Mouse (Mus musculus) left cerebral cortex, adult 9 months (tissue): ENCODE data around the gene Etv3.
"Not testable (repeated sequence)": the region's sequence is repeated elsewhere in the genome, so short reads cannot be mapped to it uniquely, and the experiment has no call there.

Source experiments
- DNase-seq, 2 experiments: peaks; one replicate each; pipeline ENCODE4 v3.0.0; 2022; ENCODE audit warnings: low spot score in 2 of 2

The Etv3 gene

DNA sequence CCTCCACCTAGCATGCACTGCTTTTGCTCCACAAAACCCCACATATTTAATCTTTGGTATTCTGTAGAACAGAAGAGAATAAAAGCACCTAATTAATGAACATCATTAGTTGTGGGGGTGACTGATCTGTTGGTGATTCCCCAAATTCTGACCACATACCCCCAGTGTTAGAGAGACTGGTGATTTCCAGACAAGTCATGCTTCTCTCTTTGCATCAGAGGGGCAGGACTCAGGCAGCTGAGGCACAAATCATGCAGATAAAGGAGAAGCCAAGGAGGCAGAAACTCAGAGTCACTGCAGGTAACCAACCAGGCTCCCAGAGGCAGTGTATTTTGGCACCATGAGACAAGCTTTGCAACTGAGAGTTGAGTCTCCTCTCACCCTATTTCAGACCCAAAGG lies 6.8 kb upstream of the Etv3 start:
- DNase-seq = no peak

DNA sequence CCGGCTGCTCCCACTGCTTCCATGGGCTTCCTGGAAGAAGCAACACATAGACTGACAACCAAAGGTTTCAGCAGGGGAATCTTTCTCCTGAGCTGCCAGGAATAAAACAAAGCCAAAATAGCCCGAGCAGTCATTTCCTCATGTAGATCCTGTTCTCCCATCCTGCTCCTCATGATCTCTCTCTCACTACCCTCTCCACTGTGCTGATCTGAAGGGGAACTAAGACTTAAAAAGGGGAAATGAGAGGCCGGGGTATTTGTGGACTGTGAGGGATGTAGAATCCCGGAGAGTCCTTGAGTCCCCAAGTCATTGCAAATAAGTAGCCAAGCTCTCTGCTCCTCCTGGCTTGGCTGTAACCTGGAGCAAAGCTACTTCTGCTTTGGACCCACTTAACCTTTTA lies 4.1 kb upstream of the Etv3 start:
- DNase-seq = no peak

DNA sequence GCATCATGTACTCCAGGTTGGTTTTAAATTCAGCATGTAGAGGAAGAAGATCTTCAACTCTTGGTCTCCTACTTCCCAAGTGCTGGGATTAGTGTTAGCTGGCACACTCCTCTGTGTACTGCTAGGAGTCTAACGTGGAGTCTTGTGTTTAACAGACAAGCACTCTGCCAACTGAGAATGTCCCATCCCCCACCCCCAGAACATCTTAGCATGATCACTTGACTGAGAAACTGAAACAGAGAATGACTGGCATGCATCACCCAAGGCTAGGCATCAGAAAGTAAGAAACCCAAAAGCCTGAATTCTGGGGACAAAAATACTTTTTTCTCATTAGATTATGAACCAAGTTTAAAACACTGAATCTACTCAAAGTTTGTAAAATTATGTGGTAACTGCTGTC lies 3.4 kb upstream of the Etv3 start:
- no peak for DNase-seq

DNA sequence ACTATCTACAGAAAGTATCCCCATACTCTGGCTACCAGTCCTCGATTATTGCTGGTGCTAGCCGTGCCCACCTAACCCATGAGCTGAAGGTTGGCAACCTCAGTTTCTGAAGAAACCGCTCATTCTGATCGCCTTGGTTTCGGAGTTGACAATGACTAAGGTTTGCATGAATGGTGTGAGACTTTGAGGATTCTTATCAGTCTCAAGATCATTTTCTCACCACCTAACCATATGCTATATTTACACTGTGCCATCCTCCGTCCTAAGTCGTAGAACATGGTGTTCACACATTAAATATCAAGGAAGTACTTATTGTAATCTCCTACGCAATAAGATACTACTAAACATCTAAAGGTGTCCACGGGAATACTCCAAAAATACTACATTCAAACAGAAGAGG lies 1.5 kb upstream of the Etv3 start:
- no peak for DNase-seq

DNA sequence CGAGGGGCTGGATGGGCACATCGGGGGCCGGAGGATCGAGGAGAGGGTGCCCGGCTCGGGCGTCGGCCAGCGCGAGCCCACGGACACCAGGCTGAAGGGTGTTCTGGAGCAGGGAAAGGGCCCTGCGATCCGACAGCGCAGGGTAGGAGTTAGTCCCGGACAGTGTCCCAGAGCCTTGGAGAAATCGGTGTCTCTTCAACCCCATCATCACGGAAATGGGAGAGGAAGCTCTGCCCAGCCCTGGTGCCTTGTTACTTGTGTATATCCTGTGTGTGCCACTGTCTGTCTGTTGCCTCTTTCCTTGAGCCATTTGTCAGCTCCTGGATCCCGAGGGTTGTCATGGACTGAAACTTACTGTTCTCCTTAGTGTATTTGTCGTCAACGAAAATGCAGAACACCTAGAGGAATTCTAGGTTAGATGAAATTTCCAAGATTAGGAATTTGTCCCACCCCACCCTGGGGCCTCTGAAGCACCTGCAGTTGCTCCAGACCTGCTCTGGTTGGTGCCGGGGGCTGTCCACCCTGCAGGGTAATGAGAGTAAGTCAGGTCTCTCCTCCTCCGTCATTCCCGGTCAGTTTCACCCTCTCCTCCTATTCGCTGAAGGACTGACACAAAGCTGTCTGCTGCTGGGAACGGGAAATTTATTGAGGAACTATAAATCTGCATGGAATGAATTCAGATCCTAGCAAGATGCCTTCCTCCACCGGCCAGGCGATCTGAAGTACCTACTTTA lies 797 bp downstream of the Etv3 start:
- DNase-seq = peak in 1 of 2 experiments; percentile 24

DNA sequence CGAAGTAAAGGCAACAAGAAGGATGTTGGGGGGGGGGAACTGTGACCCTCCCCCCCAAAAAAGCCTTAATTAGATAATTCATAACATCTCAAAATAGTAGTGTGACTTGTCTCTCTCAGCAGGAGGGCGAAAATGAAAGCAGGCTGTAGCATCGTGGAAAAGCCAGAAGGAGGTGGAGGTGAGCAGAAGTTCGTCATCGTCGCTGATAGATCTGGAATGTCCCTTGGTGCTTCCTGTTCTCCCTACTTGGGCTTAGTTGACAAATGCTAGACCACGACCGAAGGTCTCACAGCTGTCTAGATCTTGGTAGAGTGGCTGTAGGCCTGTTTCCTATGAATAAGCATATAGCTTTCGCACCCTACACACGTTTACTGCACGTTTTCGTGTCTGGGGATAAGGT lies 1.9 kb downstream of the Etv3 start:
- DNase-seq = no peak

DNA sequence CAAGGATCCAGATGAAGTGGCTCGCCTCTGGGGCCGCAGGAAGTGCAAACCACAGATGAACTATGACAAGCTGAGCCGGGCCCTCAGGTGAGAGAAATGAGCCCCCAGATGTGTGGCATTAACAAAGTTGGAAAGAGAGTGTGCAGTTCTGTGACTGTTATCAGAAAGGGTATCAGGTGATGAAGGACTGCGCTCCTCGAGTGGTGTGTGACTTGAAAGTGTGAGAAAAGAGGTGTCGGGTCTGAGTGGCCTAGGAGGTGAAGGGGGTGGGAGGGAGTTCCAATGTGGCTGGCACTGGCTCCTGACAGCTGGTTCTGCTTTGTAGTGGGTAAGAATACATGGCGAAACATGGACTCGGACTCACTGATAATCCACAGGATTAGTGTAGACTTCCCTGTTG lies 2.8 kb downstream of the Etv3 start:
- DNase-seq = no peak

DNA sequence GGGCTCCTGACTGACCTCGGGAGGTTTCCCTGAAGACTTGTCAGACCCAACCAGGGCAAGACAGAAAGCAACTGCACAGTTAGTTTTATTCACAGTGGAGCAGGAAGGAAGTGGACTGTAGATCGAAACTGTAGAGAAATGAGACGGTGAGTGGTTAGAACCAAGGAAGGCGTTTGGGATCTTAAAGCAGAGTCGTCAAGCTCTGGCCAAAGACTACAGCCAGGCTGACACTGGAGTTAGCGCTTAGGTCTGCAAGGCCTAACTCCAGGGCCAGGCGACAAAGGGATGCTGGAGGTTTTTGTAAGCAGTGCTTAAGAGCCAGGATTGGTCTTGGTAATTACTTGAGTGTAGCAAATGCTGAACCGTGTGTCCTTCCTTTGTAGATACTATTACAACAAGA lies 3.6 kb downstream of the Etv3 start:
- no peak for DNase-seq

DNA sequence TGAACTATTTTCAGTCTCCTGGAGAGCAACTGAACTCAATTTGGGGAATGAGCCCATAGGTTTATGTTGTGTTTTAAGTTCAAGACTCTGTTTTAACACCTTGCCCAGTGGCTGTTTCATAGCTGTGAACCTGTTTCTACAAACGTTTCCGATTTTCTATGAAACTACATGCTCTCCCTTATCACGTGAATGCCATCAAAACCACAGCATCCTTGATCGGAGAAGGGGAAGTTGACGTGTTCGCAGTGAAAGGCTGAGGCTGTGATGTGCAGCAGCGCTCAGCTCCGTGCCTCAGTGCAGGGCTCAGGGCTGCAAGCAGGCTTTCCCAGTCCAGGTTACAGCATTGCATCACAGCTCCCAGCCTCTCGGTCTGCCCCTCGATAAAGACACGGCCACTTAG lies 4.4 kb downstream of the Etv3 start:
- DNase-seq = no peak

DNA sequence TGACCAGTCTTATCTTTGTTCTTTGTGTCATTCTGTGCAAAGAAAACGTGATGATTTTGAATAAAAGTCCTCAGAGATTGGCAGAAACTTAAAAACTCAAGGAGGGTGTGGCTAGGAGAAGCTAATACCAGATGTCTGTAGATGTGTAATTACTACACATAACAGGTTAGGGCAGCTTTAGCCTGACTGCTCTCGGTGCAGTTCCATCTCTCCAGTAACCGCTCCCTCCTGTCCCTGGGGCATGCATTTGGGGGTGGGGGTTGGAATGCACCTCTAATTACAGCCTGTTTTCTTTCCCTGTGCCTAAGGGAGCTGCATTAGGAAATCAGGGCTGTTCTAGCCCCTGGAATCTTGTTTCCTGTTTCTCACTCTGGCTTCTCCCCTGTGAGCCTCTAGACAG lies 5.0 kb downstream of the Etv3 start:
- DNase-seq = no peak

DNA sequence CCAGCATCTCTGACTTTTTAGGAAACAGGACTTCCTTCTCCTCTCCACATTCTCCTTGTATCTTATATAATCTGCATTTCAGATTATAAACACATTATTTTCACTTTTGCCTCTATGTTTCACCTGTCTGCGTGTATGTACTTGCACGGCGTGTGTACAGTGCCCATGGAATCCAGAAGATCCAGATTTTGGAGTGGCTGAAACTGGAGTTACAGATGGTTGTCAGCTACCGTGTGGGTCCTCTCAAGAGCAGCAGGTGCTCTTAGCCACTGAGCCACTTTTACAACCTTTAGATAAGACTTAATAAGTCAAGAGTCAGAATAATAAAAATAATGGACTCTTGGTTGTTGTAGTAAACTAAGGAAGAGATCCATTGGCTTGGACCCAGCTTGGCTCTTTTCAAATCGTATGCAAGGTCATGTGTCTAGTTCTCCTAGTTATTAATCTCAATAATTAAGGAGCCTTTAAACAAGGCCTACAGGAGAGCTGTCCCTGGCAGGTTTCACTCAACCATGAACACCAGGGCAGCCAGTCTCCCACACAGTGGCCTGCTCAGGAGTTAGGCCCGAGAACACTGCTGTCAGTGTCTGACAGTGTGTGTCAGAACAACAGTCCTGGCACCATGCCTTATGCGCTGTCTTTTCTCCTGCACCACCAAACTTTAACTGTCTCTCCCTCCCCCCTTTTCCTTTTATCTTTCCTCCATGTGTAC lies 8.6 kb downstream of the Etv3 start:
- no peak for DNase-seq

DNA sequence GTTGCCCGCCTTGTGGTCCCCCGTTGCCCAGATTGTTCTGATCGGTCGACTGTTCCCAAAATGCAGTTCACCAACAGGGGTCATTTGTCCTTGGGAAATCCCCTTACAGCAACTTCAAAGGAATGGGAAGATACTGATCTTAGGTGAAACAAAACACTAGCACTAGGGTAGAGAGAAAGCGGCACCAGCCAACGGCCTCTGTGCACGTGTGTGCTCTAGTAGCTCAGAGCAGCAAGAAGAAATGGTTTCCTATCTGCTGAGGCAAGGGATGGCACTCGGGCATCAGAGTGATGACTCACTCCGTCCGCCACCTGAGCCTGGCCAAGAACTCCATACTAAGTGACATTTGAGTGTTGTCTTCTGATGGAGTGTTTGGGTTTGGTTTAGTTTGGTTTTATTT lies 12.8 kb downstream of the Etv3 start:
- no peak for DNase-seq

DNA sequence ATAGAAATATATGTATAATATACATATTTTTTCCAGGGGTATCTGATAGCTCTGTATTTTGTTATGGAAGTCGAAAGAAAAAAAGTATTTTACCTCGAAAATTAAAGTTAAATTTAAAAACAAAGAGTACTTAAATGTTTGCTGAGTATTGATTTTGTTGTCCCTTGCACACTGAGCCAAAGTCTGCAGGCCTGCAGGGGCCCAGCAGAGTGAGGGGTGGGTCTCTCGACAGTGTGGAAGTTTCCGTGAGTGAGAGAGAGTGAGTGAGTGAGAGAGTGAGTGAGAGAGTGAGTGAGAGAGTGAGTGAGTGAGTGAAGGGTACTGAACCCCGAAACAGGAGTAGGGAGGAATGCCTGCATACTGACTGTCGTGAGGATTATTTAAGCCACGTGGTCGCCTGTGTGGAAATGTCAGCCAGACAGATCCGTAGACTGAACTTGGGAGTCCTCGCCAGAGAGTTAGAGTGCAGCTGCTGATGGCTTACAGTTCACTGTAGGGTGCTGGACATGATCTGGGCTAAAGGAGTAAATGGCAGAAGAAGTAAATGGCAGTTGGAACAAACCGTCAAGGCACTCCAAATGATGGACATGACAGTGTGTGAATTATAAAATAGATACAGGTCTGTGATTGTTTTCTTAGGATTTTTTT lies 14.9 kb downstream of the Etv3 start:
- no peak for DNase-seq

DNA sequence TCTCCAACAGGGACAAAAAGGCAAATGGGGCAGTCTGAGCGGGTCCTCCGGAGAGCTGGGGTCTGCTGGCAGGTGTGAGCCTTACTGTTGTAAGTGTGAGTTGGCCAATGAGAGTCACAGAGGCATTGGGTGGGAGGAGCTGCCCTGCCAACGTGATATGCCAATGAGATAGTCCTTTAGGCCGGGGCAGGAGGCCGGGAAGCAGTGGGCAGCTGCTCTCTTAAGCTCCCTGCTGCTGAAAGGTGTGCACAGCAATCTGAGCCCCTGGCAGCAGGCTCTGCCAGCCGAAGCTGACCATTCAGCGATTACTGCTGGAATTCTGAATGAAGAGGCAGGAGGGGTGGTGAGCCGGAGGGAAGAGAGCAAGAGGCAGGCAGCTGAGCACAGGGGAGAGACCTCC lies 15.5 kb downstream of the Etv3 start:
- DNase-seq = no peak

DNA sequence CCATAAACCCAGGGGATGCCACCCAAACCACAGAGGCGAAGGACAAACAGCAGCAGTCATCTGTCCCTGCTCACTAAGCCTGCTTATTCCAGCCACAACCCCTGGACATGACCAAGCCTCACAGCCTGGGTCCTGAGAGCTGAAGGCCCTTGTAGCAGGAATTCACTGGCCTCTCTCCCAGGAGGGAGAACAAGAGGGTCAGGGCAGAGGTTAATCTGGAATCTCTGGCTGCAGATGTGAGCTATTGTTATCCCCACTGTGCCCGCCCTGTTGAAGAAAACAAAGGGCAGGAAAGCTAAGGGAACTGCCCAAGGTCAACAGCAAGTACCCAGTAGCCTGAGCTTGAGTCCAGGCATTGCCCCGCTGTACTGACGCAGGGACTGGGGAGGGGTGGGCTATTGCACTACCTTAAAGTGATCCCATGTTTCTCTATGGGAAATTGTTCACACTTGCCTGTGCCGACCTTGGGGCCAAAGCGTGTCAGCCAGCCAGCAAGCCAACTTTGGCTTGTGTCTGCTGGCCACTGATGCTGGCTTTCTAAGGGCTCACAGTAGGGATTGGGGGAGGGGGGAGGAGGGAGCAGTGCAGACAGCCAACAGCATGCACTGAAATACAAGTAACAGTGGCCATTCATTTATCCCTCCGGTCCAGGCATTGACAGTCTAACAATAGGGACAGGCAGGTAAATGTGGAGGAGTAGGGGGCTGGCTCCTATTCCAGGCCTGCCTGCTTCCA lies 17.4 kb downstream of the Etv3 start:
- no peak for DNase-seq

DNA sequence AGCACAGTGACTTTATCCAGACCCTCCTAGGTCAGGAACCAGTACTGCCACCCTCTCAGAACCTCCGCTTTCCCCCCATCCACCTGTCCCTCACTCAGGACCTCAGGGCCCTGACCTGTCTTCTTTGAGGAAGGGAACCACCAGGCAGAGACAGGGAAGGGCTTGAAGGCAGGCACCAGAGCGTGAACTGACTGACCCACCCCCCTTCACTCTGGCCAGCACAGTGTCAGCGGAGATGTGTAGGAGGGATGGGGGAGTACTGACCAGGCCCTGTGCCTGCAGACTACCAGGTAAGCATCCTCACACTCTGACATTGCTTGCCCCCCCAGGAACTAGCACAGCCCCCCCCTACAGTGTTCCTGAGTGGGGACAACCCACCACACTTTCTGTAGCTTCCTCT lies 20.3 kb downstream of the Etv3 start:
- no peak for DNase-seq

DNA sequence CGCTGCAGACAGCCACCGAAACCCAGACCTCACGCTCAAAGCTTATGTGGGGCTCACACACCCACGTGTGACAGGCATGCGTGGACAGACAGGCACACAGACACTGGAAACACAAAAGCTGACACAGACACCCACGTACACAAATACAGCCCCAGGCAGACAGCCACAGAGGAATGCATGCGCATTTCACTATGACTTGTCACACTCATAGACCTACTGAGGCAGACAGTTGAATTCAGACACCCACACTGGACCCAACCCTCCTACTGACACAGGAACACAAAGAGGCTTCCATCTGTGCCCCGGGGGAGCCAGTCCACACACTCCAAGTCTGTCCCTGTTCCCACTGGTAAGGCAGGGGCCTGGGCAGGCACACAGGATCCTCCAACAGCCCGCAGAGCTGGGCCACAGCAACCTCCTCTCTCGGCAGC lies 21.1 kb downstream of the Etv3 start:
- peak; percentile 54 to 83 for DNase-seq

DNA sequence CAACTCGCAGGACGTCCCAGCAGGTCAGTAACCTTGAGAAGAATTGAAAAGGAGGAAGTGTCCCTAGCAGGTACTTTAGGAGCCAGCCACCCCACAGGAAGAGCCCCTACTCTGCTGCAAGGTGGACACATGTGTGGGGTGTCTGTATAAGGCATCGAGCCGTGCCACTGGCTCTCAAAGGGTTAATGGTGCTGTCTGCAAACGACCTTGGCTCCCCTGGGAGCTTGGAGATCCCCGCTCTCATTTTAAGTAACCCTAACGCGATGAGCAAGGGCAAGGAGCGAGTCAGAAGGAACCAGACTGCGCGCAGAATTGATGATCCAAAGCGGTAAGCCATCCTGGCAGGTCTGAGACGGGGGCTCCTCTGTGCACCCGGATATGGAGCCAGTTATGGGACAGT lies 24.7 kb downstream of the Etv3 start:
- no peak for DNase-seq

DNA sequence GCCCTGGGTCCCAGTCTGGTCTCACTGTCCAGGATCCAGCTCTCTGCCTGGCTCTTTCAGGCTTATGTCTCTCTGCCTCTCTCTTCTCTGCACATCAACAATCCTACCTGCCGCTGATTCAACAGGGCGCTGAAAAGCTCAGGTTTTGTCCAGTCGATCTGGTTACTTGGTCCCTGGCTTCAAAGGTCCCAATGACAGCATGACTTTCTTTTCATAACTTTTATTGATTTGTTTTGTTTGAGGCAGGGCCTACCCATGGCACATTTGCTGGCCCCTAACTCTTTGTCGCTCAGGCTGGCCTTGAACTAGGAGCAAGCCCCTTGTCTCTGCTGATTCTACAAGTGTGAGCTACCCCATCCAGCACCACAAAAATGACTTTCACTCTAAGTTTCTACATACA lies 27.1 kb downstream of the Etv3 start:
- no peak for DNase-seq

DNA sequence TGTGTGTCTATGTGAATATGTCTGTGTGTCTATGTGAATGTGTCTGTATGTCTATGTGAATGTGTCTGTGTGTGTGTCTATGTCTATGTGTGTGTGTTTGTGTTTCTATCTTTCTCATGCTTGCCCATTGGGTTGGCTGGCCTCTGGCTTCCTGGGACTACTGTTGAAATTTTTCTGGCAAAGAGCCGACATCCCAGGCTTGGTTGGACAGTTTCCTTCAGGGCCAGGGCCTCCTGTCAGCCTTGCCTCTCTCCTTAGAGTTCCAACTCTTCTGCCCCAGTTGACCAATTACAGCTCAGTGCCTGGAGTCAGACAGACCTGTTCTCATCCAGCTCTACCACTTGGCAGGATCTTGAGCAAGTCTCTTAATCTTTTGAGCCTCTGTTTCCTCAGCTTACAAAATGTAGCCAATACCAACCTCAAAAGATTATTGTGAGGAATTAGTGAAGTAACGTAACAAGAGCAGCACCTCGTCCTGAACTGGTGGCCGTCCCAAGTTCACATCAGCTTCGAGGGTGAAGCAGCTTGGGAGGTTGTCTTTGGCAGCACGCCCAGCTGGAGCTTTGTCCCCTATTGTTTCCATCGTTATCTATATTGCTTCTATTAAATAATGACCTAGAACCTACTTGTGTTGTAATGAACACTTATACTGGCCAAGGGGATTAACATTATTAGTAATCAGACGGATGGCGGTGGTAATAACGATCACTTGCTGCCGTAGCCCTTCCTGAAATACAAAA lies 28.2 kb downstream of the Etv3 start:
- DNase-seq = no peak

DNA sequence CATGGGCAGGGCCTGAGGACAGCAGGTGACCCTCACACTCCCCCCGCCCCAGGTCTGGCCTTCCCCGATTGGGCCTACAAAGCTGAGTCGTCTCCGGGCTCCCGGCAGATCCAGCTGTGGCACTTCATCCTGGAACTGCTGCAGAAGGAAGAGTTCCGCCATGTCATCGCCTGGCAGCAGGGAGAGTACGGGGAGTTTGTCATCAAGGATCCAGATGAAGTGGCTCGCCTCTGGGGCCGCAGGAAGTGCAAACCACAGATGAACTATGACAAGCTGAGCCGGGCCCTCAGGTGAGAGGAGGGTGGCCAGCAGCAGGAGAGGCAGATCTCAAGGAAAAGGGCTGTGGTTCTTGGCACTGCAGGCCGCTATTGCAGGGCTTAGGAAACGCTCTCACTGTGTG lies 29.7 kb downstream of the Etv3 start:
- DNase-seq = not testable (repeated sequence)

DNA sequence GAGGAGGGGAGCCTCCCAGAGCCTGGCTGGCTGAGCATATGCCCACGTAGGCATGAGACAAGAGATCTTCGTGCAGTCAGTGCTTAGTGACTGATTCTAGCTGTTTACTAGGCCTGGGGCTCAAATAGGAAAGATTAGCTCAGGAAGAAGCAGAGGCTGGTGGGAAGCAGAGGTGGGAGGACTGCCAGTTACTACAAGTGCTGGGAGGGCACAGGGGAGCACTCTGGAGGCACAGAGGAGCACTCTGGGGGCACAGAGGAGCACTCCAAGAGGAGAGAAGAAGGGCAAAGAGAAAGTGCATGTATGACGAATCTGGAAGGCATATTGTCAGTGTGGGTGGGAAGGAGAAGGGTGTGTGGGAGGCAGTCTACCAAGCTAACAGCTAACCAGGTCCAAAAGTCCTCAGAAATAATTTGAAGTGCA lies 30.9 kb downstream of the Etv3 start:
- DNase-seq = peak; percentile 26 to 42
